Mouse (Mus musculus): ENCODE data around the gene Nfkbie. TPM values are rescaled to one million over a fixed set of nuclear protein-coding genes. Genes with fewer than 3 reads are reported as not detected.

Gene Nfkbie
- polyA plus RNA-seq, 2 experiments, result 3.6 to 4.0 TPM

DNA sequence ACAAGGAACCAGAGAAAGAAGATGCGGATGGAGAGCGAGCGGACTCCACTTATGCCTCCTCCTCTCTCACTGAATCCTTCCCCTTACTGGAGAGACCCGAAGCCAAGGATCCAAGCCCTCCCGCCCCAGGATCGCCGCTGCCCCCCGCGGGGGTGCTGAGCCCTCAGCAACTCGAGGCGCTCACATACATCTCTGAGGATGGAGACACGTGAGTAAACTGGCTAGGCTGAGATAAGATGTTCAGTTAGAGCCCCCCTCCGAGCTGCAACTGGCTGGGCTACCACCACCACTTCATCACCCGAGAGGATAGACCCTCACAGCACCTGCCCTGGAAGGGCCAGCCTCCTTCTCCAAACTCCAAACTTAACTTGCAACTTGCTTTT, 595 bp downstream of the Nfkbie start:
- no peaks in the 10 kb centered on the region for H3K27me3 ChIP-seq (ENCODE audit: control insufficient read depth, insufficient read depth, low read length)
- TF ChIP-seq POLR2A (IDR thresholded peaks at IDR 0.05; ENCODE audit: borderline replicate concordance, extremely low read depth, insufficient read depth, insufficient read length), result no peak
- H3K36me3 ChIP-seq (ENCODE audit: control insufficient read depth, insufficient read depth, low read length), result no peaks in the 10 kb centered on the region
- H3K4me2 ChIP-seq (replicated peaks; ENCODE audit: low read depth, low read length, severe bottlenecking), result peak overlapping the region; percentile 92
- no peaks in the 10 kb centered on the region for H3K9me3 ChIP-seq (ENCODE audit: control insufficient read depth, low read length)
- H3K4me1 ChIP-seq (ENCODE audit: control insufficient read depth, insufficient read depth, low read length), result peaks cover 12% of the 10 kb centered on the region
- no peak overlapping the region for H3K27ac ChIP-seq (replicated peaks; ENCODE audit: low read depth, low read length)
- DNase-seq (ENCODE audit: low spot score) (no peak), ATAC-seq (ENCODE audit: low FRiP score, low read depth) (no peak)
- H3K9ac ChIP-seq (ENCODE audit: low read depth, low read length, severe bottlenecking), result peak overlapping the region; percentile 56
- 5% methylated on average over 14 of the region's 14 CpGs for WGBS
- peak overlapping the region; percentile 46 for H3K4me3 ChIP-seq (replicated peaks; ENCODE audit: low read length)

DNA sequence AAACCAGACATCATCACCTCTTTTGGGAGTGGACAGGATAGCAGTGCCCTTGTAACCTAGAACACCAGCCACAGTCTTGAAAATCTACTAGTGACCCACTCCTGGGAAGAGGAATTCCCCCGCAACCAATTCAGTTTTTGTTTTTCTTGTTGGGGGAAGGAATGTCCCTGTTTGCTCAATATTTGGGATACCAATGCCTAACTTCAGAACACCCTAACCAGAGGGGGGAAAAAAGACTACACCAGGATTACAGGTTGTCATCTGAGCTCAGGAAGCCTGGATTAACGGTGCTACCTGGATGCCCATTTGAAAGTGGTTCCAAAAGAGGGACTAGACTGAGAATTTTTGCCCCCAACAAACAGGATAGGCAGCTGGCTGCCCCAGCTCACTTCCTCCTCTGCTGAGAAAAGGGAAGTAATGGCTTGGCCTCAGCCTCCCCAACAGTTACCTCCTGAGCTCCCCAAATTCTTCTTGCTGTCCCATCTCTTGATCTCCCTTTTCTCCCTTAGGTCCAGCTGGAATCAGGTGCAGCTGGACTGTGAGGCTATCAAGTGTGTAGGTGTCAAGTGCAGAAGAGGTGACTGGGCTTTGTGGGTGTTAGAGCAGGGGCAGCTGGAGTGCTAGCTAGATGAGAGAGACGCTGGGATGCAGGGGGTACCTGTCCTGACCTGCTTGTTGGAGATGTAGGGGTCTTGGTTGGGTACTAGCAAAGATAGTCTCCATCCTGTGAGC, 1.2 kb downstream of the Nfkbie start:
- 65% methylated on average over 3 of the region's 3 CpGs for WGBS
- ATAC-seq (ENCODE audit: low FRiP score, low read depth) (no peak), DNase-seq (ENCODE audit: low spot score) (no peak)
- H3K27me3 ChIP-seq (ENCODE audit: control insufficient read depth, insufficient read depth, low read length), result no peaks in the 10 kb centered on the region
- peak overlapping the region; percentile 92 for H3K4me2 ChIP-seq (replicated peaks; ENCODE audit: low read depth, low read length, severe bottlenecking)
- peaks cover 12% of the 10 kb centered on the region for H3K4me1 ChIP-seq (ENCODE audit: control insufficient read depth, insufficient read depth, low read length)
- TF ChIP-seq POLR2A (IDR thresholded peaks at IDR 0.05; ENCODE audit: borderline replicate concordance, extremely low read depth, insufficient read depth, insufficient read length), result no peak
- peak overlapping the region; percentile 46 for H3K4me3 ChIP-seq (replicated peaks; ENCODE audit: low read length)
- no peaks in the 10 kb centered on the region for H3K9me3 ChIP-seq (ENCODE audit: control insufficient read depth, low read length)
- no peaks in the 10 kb centered on the region for H3K36me3 ChIP-seq (ENCODE audit: control insufficient read depth, insufficient read depth, low read length)
- H3K9ac ChIP-seq (ENCODE audit: low read depth, low read length, severe bottlenecking), result peak overlapping the region; percentile 56; the same call in 1 of the 2 replicates
- H3K27ac ChIP-seq (replicated peaks; ENCODE audit: low read depth, low read length), result no peak overlapping the region

DNA sequence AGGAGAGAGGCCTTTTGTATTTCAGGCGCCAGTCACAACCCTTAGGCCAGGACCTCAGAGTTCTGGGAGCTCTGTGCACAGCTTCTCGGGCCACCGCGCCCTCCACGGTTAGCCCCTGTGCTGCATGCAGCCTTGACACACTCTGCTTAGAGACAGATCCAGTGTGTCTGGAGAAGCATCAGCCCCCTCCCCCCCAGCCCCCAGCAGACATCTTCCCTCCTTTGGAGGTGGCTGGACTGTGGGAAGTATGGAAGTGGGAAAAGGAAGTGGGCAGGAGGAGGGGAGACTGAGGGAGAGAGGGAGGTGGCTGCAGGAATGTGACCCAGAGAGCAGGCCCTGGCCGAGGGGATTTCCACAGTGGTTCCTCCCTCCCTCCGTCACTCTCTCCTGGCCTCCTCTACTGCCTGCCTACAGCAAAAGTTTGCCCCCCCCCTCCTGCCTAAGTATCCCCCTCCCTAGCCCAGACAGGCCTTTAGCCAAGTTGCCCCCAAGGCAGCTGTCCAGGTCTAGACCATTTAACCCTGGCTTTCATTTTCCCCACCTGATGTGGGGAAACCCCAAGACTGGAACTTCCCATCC, 1.8 kb downstream of the Nfkbie start:
- TF ChIP-seq POLR2A (IDR thresholded peaks at IDR 0.05; ENCODE audit: borderline replicate concordance, extremely low read depth, insufficient read depth, insufficient read length), result no peak
- no peaks in the 10 kb centered on the region for H3K36me3 ChIP-seq (ENCODE audit: control insufficient read depth, insufficient read depth, low read length)
- H3K27me3 ChIP-seq (ENCODE audit: control insufficient read depth, insufficient read depth, low read length), result no peaks in the 10 kb centered on the region
- H3K4me1 ChIP-seq (ENCODE audit: control insufficient read depth, insufficient read depth, low read length), result peaks cover 9% of the 10 kb centered on the region
- H3K4me3 ChIP-seq (replicated peaks; ENCODE audit: low read length), result no peak overlapping the region
- peak overlapping the region; percentile 17; the same call in 1 of the 2 replicates for H3K4me2 ChIP-seq (replicated peaks; ENCODE audit: low read depth, low read length, severe bottlenecking)
- H3K27ac ChIP-seq (replicated peaks; ENCODE audit: low read depth, low read length), result no peak overlapping the region
- ATAC-seq (ENCODE audit: low FRiP score, low read depth) (no peak), DNase-seq (ENCODE audit: low spot score) (no peak)
- H3K9ac ChIP-seq (ENCODE audit: low read depth, low read length, severe bottlenecking), result no peak overlapping the region
- WGBS, result 78% methylated on average over 7 of the region's 7 CpGs
- H3K9me3 ChIP-seq (ENCODE audit: control insufficient read depth, low read length), result no peaks in the 10 kb centered on the region

DNA sequence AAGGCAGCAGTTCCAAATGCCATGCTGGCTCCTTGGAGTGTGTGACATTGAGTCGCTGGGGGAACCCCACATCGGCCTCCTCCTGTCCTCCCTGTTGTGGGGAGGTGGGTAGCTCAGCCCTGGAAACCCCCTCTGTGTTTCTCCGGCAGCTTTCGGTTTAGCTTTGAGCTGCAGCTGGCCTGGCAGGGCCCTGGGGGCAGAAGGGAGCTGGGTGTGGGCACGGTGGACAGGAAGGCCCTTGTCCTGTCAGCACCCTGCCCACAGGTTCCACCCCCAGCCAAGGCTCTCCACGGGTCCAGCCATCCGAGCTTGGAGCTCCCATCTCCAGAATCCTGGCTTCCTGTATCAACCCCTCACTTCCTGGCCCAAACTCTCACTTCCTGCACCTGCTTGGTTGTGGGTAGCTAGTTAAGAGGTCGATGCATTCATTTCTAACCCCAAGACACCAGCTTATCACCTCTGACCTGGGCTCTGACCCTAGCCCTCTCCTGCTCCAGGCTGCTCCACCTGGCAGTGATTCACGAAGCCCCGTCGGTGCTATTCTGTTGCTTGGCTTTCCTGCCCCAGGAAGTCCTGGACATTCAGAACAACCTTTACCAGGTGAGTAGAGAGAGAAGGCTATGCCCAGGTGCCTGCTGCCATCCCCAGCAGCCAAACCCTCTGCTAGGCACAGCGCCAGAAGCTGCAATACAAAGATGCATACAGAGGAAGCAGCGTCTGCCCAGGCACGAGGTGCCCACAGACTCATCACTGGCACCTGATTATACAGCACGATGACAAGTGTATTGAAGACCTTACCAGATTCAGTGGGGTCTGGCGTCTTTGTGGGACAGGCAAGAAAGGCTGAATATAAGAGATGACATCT, 2.7 kb downstream of the Nfkbie start:
- no peaks in the 10 kb centered on the region for H3K36me3 ChIP-seq (ENCODE audit: control insufficient read depth, insufficient read depth, low read length)
- DNase-seq (ENCODE audit: low spot score), result no peak

More for the DNA sequence above, 2.7 kb downstream of the Nfkbie start:
- WGBS, result 68% methylated on average over 14 of the region's 16 CpGs
- Histone ChIP-seq H3K4me2 (replicated peaks; ENCODE audit: low read depth, low read length, severe bottlenecking) (no peak overlapping the region), H3K4me1 (ENCODE audit: control insufficient read depth, insufficient read depth, low read length) (peaks cover 9% of the 10 kb centered on the region), H3K9ac (ENCODE audit: low read depth, low read length, severe bottlenecking) (peak overlapping the region; percentile 12; the same call in 1 of the 2 replicates), H3K9me3 (ENCODE audit: control insufficient read depth, low read length) (no peaks in the 10 kb centered on the region), H3K27me3 (ENCODE audit: control insufficient read depth, insufficient read depth, low read length) (no peaks in the 10 kb centered on the region), H3K27ac (replicated peaks; ENCODE audit: low read depth, low read length) (no peak overlapping the region), H3K4me3 (replicated peaks; ENCODE audit: low read length) (no peak overlapping the region)
- no peak for TF ChIP-seq POLR2A (IDR thresholded peaks at IDR 0.05; ENCODE audit: borderline replicate concordance, extremely low read depth, insufficient read depth, insufficient read length)
- no peak for ATAC-seq (ENCODE audit: low FRiP score, low read depth)

Measured in limb, embryonic 14.5 days (tissue).